Mouse (Mus musculus) liver, embryonic 14.5 days (tissue): ENCODE results near the gene Uba52. TPM values are rescaled to one million over a fixed set of nuclear protein-coding genes. Genes with fewer than 3 reads are reported as not detected.

Source experiments
- ATAC-seq: fragments of 200-750 bp; cut with Nextera tagmentation; 2 replicates; pipeline ENCODE4 v1.8.0; 2017; ENCODE audit warnings: moderate number of reproducible peaks, mild to moderate bottlenecking, moderate library complexity; ENCODE audit not compliant: insufficient read depth
- DNase-seq, 3 experiments: peaks; one replicate each; pipeline ENCODE4 v3.0.0-alpha.2; 2012 to 2013; ENCODE audit warnings: low read depth in 3 of 3, low spot score in 3 of 3
- H3K27ac ChIP-seq: fragments of 300-500 bp; sonication (generic); 2 replicates; pipeline ENCODE4 v1.5.1; 2014; ENCODE audit warnings: moderate library complexity, mild to moderate bottlenecking, control low read depth, inconsistent platforms
- H3K27me3 ChIP-seq: fragments of 300-500 bp; sonication (generic); 2 replicates; pipeline ENCODE4 v1.6.1; 2014; ENCODE audit warnings: mild to moderate bottlenecking, low read length, moderate library complexity; ENCODE audit not compliant: control insufficient read depth, insufficient read depth
- H3K36me3 ChIP-seq: fragments of 300-500 bp; sonication (generic); replicated peaks from 2 replicates; pipeline ENCODE4 v1.6.1; 2014; ENCODE audit warnings: low read depth; ENCODE audit not compliant: control insufficient read depth, insufficient read depth
- H3K4me1 ChIP-seq, 2 experiments: fragments of 200-500 bp in 1 of 2; fragments of 300-500 bp in 1 of 2; sonication (generic) in 1 of 2; replicated peaks; 2 replicates each; pipeline ENCODE4 v1.6.1; 2012 to 2014; ENCODE audit warnings: antibody characterized with exemption in 1 of 2, inconsistent platforms in 1 of 2, low read length in 1 of 2; ENCODE audit not compliant: control insufficient read depth in 2 of 2, insufficient read depth in 2 of 2
- H3K4me2 ChIP-seq: fragments of 300-500 bp; sonication (generic); 2 replicates; pipeline ENCODE4 v1.6.1; 2014; ENCODE audit warnings: low read depth, mild to moderate bottlenecking, control low read depth, moderate library complexity
- H3K4me3 ChIP-seq, 2 experiments: fragments of 200-500 bp in 1 of 2; fragments of 300-500 bp in 1 of 2; sonication (generic) in 1 of 2; 2 replicates each; pipeline ENCODE4 v1.5.1; 2012 to 2014; ENCODE audit warnings: low read depth in 2 of 2, low read length in 2 of 2, mild to moderate bottlenecking in 2 of 2, control low read depth in 1 of 2, inconsistent platforms in 1 of 2, moderate library complexity in 1 of 2; ENCODE audit not compliant: insufficient read depth in 1 of 2
- H3K9ac ChIP-seq: fragments of 300-500 bp; sonication (generic); replicated peaks from 2 replicates; pipeline ENCODE4 v1.6.1; 2014; ENCODE audit warnings: mild to moderate bottlenecking, control low read depth, moderate library complexity
- H3K9me3 ChIP-seq: fragments of 300-500 bp; sonication (generic); 2 replicates; pipeline ENCODE4 v1.6.1; 2016; ENCODE audit warnings: low read length, mixed read lengths; ENCODE audit not compliant: control insufficient read depth
- CTCF ChIP-seq: IDR thresholded peaks from 2 replicates; pipeline ENCODE4 v1.5.1; 2016; ENCODE audit warnings: antibody characterized with exemption, low read depth, control low read depth
- EP300 ChIP-seq: IDR thresholded peaks from 2 replicates; pipeline ENCODE4 v1.6.1; 2016; ENCODE audit warnings: antibody characterized with exemption, low read depth
- WGBS: fragments of 180-500 bp; shearing (Covaris S2); extraction: QIAGEN DNeasy Blood & Tissue Kit; methylation state at CpG from one replicate; pipeline ENCODE4 v1.1.7; 2014; ENCODE audit not compliant: insufficient replicate concordance; 5-methylcytosine and 5-hydroxymethylcytosine counted together
- polyA plus RNA-seq, 2 experiments: library from polyadenylated mRNA; depleted of rRNA in 1 of 2; stranded (reverse) in 1 of 2; unstranded in 1 of 2; fragments of >200 nt; fragmentation: Nextera tagmentation in 1 of 2; extraction: Ambion mirVana in 1 of 2; gene quantifications; 2 replicates each; pipeline versions ENCODE4 v1.2.1 to v1.2.3; 2012 to 2014

The Uba52 gene
- polyA plus RNA-seq, 2 experiments: 773 to 870 TPM

- Histone ChIP-seq H3K9ac (no peak overlapping the region), H3K4me3 (no peak overlapping the region), H3K36me3 (no peaks in the 10 kb centered on the region), H3K4me1 (peaks cover 6 to 64% of the 10 kb centered on the region in 2 experiments), H3K9me3 (no peaks in the 10 kb centered on the region), H3K27me3 (no peaks in the 10 kb centered on the region), H3K4me2 (no peak overlapping the region), H3K27ac (no peak overlapping the region)
- ATAC-seq (no peak), DNase-seq (no peak)
- TF ChIP-seq CTCF (no peak), EP300 (no peak)
These were observed 43.1 kb upstream of the Uba52 start for GRCm38 (mm10) chr8:70553740-70554139.

DNA sequence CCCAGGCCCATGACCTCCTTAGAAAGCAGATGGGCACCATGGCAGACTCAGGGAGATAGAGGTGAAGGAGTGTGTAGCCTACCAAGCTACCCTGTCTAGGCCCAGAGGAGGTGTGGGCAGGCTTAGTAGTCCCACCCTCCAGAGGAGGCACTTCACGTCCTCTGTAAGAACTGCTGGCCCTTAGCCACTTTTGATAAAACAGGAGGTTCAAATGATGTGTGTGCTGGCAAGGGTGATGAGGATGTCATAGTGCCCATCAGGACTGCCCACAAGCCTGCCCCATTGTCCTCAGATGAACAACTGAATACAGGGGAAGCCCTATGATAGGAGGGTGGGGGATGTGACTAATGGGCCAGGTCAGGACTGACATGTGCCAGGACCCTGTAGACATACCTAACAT, 42.2 kb upstream of the Uba52 start:
- H3K9ac ChIP-seq: no peak overlapping the region
- no peak overlapping the region for H3K27ac ChIP-seq
- ATAC-seq (no peak), DNase-seq (no peak)
- no peaks in the 10 kb centered on the region for H3K9me3 ChIP-seq
- no peak overlapping the region for H3K4me3 ChIP-seq
- H3K4me1 ChIP-seq: peaks cover 3 to 63% of the 10 kb centered on the region in 2 experiments
- H3K4me2 ChIP-seq: no peak overlapping the region
- 29% methylated on average over 1 of the region's 1 CpGs for WGBS
- no peaks in the 10 kb centered on the region for H3K27me3 ChIP-seq
- TF ChIP-seq CTCF (no peak), EP300 (no peak)
- H3K36me3 ChIP-seq: no peaks in the 10 kb centered on the region

DNA sequence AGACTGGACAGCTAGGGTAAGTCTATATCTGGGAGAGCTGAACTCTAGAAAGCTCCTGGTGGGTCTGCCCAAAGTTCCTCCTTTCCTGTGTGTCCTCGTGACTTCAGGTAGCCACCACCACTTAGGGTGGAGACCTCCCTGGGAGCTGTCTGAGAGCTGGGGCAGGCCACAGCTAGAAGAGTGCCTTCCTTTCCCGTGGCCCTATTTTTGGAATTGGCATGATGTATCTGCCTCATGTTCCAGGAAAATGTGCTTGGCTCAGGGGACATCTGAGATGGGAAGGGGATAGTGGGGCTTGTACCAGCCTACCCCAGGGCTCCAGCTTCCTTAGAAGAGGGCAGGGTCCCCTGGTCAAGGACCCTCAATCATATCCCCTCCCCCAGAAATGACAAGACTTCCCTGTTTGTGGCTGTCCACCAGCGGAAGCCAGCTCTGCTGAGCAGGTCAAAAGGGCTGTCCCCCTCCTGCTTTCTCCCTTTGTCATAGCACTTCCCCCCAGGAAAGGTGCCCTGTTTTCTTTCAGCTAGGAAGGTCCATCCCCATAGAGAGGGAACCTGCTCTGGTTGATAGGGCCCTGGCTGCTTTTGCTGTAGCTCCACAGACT, 41.1 kb upstream of the Uba52 start:
- Histone ChIP-seq H3K36me3 (no peaks in the 10 kb centered on the region), H3K4me1 (peaks cover 3 to 58% of the 10 kb centered on the region in 2 experiments), H3K9ac (no peak overlapping the region), H3K27ac (no peak overlapping the region), H3K4me3 (no peak overlapping the region), H3K9me3 (no peaks in the 10 kb centered on the region), H3K4me2 (no peak overlapping the region), H3K27me3 (no peaks in the 10 kb centered on the region)
- TF ChIP-seq EP300: no peak
- TF ChIP-seq CTCF: no peak
- DNase-seq (no peak), ATAC-seq (no peak)
- 34% methylated on average over 3 of the region's 3 CpGs for WGBS

- WGBS: 44% methylated on average over 10 of the region's 10 CpGs
- no peak overlapping the region for H3K27ac ChIP-seq
- H3K9ac ChIP-seq: no peak overlapping the region
- no peak for DNase-seq
- no peak overlapping the region for H3K4me2 ChIP-seq
- TF ChIP-seq EP300 (no peak), CTCF (peak; percentile 27)
- H3K36me3 ChIP-seq: no peaks in the 10 kb centered on the region
- no peaks in the 10 kb centered on the region for H3K27me3 ChIP-seq
- H3K4me1 ChIP-seq: peaks cover 3 to 60% of the 10 kb centered on the region in 2 experiments; a peak in 3 of 4 replicates
- no peak for ATAC-seq
- no peaks in the 10 kb centered on the region for H3K9me3 ChIP-seq
- no peak overlapping the region for H3K4me3 ChIP-seq
These were observed 39.0 kb upstream of the Uba52 start for GRCm38 (mm10) chr8:70549412-70550184.

GRCm38 (mm10) chr8:70547762-70548161, 37.2 kb upstream of the Uba52 start:
- TF ChIP-seq EP300 (no peak), CTCF (no peak)
- Histone ChIP-seq H3K36me3 (no peaks in the 10 kb centered on the region), H3K27ac (no peak overlapping the region), H3K27me3 (no peaks in the 10 kb centered on the region), H3K9ac (no peak overlapping the region), H3K9me3 (no peaks in the 10 kb centered on the region), H3K4me2 (no peak overlapping the region), H3K4me3 (no peak overlapping the region), H3K4me1 (peaks cover 3 to 57% of the 10 kb centered on the region in 2 experiments; a peak in 3 of 4 replicates)
- 77% methylated on average over 6 of the region's 6 CpGs for WGBS
- DNase-seq (no peak), ATAC-seq (no peak)
